Mouse (Mus musculus) intestine, embryonic 15.5 days (tissue): ENCODE data around the gene Arl6ip4. TPM values are rescaled to one million over a fixed set of nuclear protein-coding genes. Genes with fewer than 3 reads are reported as not detected.
A peak's percentile ranks its signal among the peaks of the same experiment; 100 is the strongest.

Source experiments
- ATAC-seq: fragments of 200-750 bp; cut with Nextera tagmentation; 2 replicates; pipeline ENCODE4 v1.8.0; 2017; ENCODE audit warnings: moderate TSS enrichment, moderate library complexity
- H3K27ac ChIP-seq: fragments of 300-500 bp; sonication (generic); 2 replicates; pipeline ENCODE4 v1.5.1; 2015; ENCODE audit warnings: mild to moderate bottlenecking, inconsistent platforms
- H3K27me3 ChIP-seq: fragments of 300-500 bp; sonication (generic); replicated peaks from 2 replicates; pipeline ENCODE4 v1.6.1; 2015; ENCODE audit warnings: inconsistent platforms
- H3K36me3 ChIP-seq: fragments of 300-500 bp; sonication (generic); 2 replicates; pipeline ENCODE4 v1.6.1; 2015; ENCODE audit warnings: inconsistent platforms
- H3K4me1 ChIP-seq: fragments of 300-500 bp; sonication (generic); replicated peaks from 2 replicates; pipeline ENCODE4 v1.6.1; 2015; ENCODE audit warnings: inconsistent platforms
- H3K4me2 ChIP-seq: fragments of 300-500 bp; sonication (generic); replicated peaks from 2 replicates; pipeline ENCODE4 v1.6.1; 2015; ENCODE audit warnings: mild to moderate bottlenecking, inconsistent platforms
- H3K4me3 ChIP-seq: fragments of 300-500 bp; sonication (generic); replicated peaks from 2 replicates; pipeline ENCODE4 v1.5.1; 2015; ENCODE audit warnings: inconsistent platforms
- H3K9ac ChIP-seq: fragments of 300-500 bp; sonication (generic); 2 replicates; pipeline ENCODE4 v1.6.1; 2015; ENCODE audit warnings: inconsistent platforms
- H3K9me3 ChIP-seq: fragments of 300-500 bp; sonication (generic); 2 replicates; pipeline ENCODE4 v1.6.1; 2016; ENCODE audit warnings: inconsistent platforms
- WGBS: fragments of 180-500 bp; shearing (Covaris S2); methylation state at CpG from one replicate; pipeline ENCODE4 v1.1.7; 2015; 5-methylcytosine and 5-hydroxymethylcytosine counted together
- polyA plus RNA-seq: library from polyadenylated mRNA; unstranded; fragments of >200 nt; fragmentation: Nextera tagmentation; extraction: Ambion mirVana; gene quantifications from 2 replicates; pipeline ENCODE4 v1.2.1, GENCODE M21; 2015

The Arl6ip4 gene
- polyA plus RNA-seq, 1 experiment from 2014 or later: 90.8 TPM

GRCm38 (mm10) chr5:124095596-124096232 lies 20.2 kb upstream of the Arl6ip4 start, which contains the start of gene Abcb9:
TSS of gene Abcb9 (minus strand) at chr5:124095798.
- peak within 1 kb of the TSS; percentile 49 for H3K9ac ChIP-seq

GRCm38 (mm10) chr5:124098923-124099322 lies 17.0 kb upstream of the Arl6ip4 start:
- H3K9ac ChIP-seq: no peak overlapping the region
- 0 out of 2 replicates have a peak, but pooled peaks cover 4% of the 10 kb centered on the region for H3K27me3 ChIP-seq
- H3K4me3 ChIP-seq: no peak overlapping the region
- WGBS: 75% methylated on average over 2 of the region's 2 CpGs
- no peaks in the 10 kb centered on the region for H3K36me3 ChIP-seq
- H3K27ac ChIP-seq: no peak overlapping the region
- H3K4me1 ChIP-seq: peaks cover 10% of the 10 kb centered on the region
- H3K9me3 ChIP-seq: no peaks in the 10 kb centered on the region
- H3K4me2 ChIP-seq: no peak overlapping the region
- no peak for ATAC-seq

More at GRCm38 (mm10) chr5:124095596-124096232, 20.2 kb upstream of the Arl6ip4 start, which contains the start of gene Abcb9:
- Histone ChIP-seq H3K9me3 (no peaks in the 10 kb centered on the region), H3K4me3 (peak within 1 kb of the TSS; percentile 47), H3K4me1 (peaks cover 15% of the 10 kb centered on the region), H3K27ac (0 out of 2 replicates have a peak within 1 kb of the TSS, but pooled peaks have one; percentile 17), H3K27me3 (0 out of 2 replicates have a peak, but pooled peaks cover 5% of the 10 kb centered on the region), H3K4me2 (peak within 1 kb of the TSS; percentile 94), H3K36me3 (no peaks in the 10 kb centered on the region)
- under 1% methylated on average over 42 of the region's 42 CpGs for WGBS
- ATAC-seq: peak; percentile 86

GRCm38 (mm10) chr5:124100128-124101044 lies 15.5 kb upstream of the Arl6ip4 start:
- no peak overlapping the region for H3K9ac ChIP-seq
- no peak overlapping the region for H3K4me2 ChIP-seq
- H3K4me1 ChIP-seq: 0 out of 2 replicates have a peak, but pooled peaks cover 4% of the 10 kb centered on the region
- no peak for ATAC-seq
- no peak overlapping the region for H3K4me3 ChIP-seq
- H3K9me3 ChIP-seq: no peaks in the 10 kb centered on the region
- no peaks in the 10 kb centered on the region for H3K36me3 ChIP-seq
- no peaks in the 10 kb centered on the region for H3K27me3 ChIP-seq
- H3K27ac ChIP-seq: no peak overlapping the region
- 89% methylated on average over 11 of the region's 11 CpGs for WGBS

- Histone ChIP-seq H3K27me3 (no peaks in the 10 kb centered on the region), H3K27ac (no peak overlapping the region), H3K36me3 (no peaks in the 10 kb centered on the region), H3K4me3 (no peak overlapping the region), H3K9me3 (no peaks in the 10 kb centered on the region), H3K4me2 (no peak overlapping the region), H3K9ac (no peak overlapping the region), H3K4me1 (no peaks in the 10 kb centered on the region)
- WGBS: 81% methylated on average over 6 of the region's 6 CpGs
- no peak for ATAC-seq
These were observed 13.6 kb upstream of the Arl6ip4 start for GRCm38 (mm10) chr5:124102326-124102725.

GRCm38 (mm10) chr5:124103020-124103419 lies 12.9 kb upstream of the Arl6ip4 start:
- Histone ChIP-seq H3K36me3 (no peaks in the 10 kb centered on the region), H3K4me2 (no peak overlapping the region), H3K4me3 (no peak overlapping the region), H3K27me3 (no peaks in the 10 kb centered on the region), H3K9me3 (no peaks in the 10 kb centered on the region), H3K9ac (no peak overlapping the region), H3K27ac (no peak overlapping the region), H3K4me1 (no peaks in the 10 kb centered on the region)
- ATAC-seq: no peak
- WGBS: 91% methylated on average over 3 of the region's 3 CpGs

GRCm38 (mm10) chr5:124103552-124103951 lies 12.3 kb upstream of the Arl6ip4 start:
- Histone ChIP-seq H3K4me2 (no peak overlapping the region), H3K27me3 (no peaks in the 10 kb centered on the region), H3K36me3 (no peaks in the 10 kb centered on the region), H3K4me3 (no peak overlapping the region), H3K9ac (no peak overlapping the region), H3K4me1 (no peaks in the 10 kb centered on the region), H3K9me3 (no peaks in the 10 kb centered on the region), H3K27ac (no peak overlapping the region)
- WGBS: 93% methylated on average over 9 of the region's 9 CpGs
- ATAC-seq: no peak

- peak overlapping the region; percentile 38; the same call in 1 of the 2 replicates for H3K27ac ChIP-seq
- peaks cover 16% of the 10 kb centered on the region for H3K4me1 ChIP-seq
- H3K4me3 ChIP-seq: peak overlapping the region; percentile 90
- H3K4me2 ChIP-seq: peak overlapping the region; percentile 78
- no peak for ATAC-seq
- 20% methylated on average over 17 of the region's 17 CpGs for WGBS
- H3K27me3 ChIP-seq: no peaks in the 10 kb centered on the region
- no peaks in the 10 kb centered on the region for H3K9me3 ChIP-seq
- H3K9ac ChIP-seq: peak overlapping the region; percentile 72
- H3K36me3 ChIP-seq: peaks cover 4% of the 10 kb centered on the region; the same call in 1 of the 2 replicates
These were observed 4.7 kb upstream of the Arl6ip4 start for GRCm38 (mm10) chr5:124111077-124111741.

- H3K9ac ChIP-seq: peak within 1 kb of the TSS; percentile 72
- no peaks in the 10 kb centered on the region for H3K9me3 ChIP-seq
- H3K4me1 ChIP-seq: peaks cover 20% of the 10 kb centered on the region
- ATAC-seq: peak; percentile 98
- H3K27ac ChIP-seq: peak within 1 kb of the TSS; percentile 82
- H3K36me3 ChIP-seq: peaks cover 4% of the 10 kb centered on the region; the same call in 1 of the 2 replicates
- H3K4me2 ChIP-seq: peak within 1 kb of the TSS; percentile 78
- no peaks in the 10 kb centered on the region for H3K27me3 ChIP-seq
- H3K4me3 ChIP-seq: peak within 1 kb of the TSS; percentile 90
- WGBS: under 1% methylated on average over 66 of the region's 66 CpGs
These were observed 4.0 kb upstream of the Arl6ip4 start, which contains the start of gene Ogfod2 for GRCm38 (mm10) chr5:124111742-124112497. TSS of gene Ogfod2 (plus strand) at chr5:124112297.

GRCm38 (mm10) chr5:124112531-124112930 lies 3.4 kb upstream of the Arl6ip4 start:
- Histone ChIP-seq H3K36me3 (peaks cover 7% of the 10 kb centered on the region), H3K9ac (peak overlapping the region; percentile 72), H3K27me3 (no peaks in the 10 kb centered on the region), H3K4me1 (peaks cover 26% of the 10 kb centered on the region), H3K9me3 (no peaks in the 10 kb centered on the region), H3K4me2 (peak overlapping the region; percentile 78), H3K27ac (peak overlapping the region; percentile 78), H3K4me3 (peak overlapping the region; percentile 90)
- WGBS: 2% methylated on average over 18 of the region's 18 CpGs
- peak; percentile 4; the same call in 1 of the 2 replicates for ATAC-seq

- 14% methylated on average over 14 of the region's 14 CpGs for WGBS
- ATAC-seq: no peak
- Histone ChIP-seq H3K9me3 (no peaks in the 10 kb centered on the region), H3K4me3 (peak overlapping the region; percentile 90), H3K4me2 (peak overlapping the region; percentile 78), H3K27me3 (no peaks in the 10 kb centered on the region), H3K27ac (peak overlapping the region; percentile 78), H3K36me3 (peaks cover 12% of the 10 kb centered on the region), H3K9ac (peak overlapping the region; percentile 72), H3K4me1 (peaks cover 28% of the 10 kb centered on the region)
These were observed 2.9 kb upstream of the Arl6ip4 start for GRCm38 (mm10) chr5:124113030-124113429.

- H3K4me2 ChIP-seq: no peak overlapping the region
- 91% methylated on average over 24 of the region's 24 CpGs for WGBS
- no peak for ATAC-seq
These were observed 1.4 kb upstream of the Arl6ip4 start for GRCm38 (mm10) chr5:124114276-124115025.

More at GRCm38 (mm10) chr5:124114276-124115025, 1.4 kb upstream of the Arl6ip4 start:
- no peak overlapping the region for H3K27ac ChIP-seq
- H3K4me1 ChIP-seq: peaks cover 28% of the 10 kb centered on the region
- no peaks in the 10 kb centered on the region for H3K27me3 ChIP-seq
- peaks cover 25% of the 10 kb centered on the region for H3K36me3 ChIP-seq
- H3K9me3 ChIP-seq: no peaks in the 10 kb centered on the region
- no peak overlapping the region for H3K9ac ChIP-seq
- H3K4me3 ChIP-seq: no peak overlapping the region
